Mouse (Mus musculus) liver (tissue): ENCODE data around the gene Card10.
A peak's percentile ranks its signal among the peaks of the same experiment; 100 is the strongest.

Experiments used
- DNase-seq: peaks from one replicate; pipeline ENCODE4 v3.0.0-alpha.2; 2020; ENCODE audit warnings: mixed read lengths

The Card10 gene

DNA sequence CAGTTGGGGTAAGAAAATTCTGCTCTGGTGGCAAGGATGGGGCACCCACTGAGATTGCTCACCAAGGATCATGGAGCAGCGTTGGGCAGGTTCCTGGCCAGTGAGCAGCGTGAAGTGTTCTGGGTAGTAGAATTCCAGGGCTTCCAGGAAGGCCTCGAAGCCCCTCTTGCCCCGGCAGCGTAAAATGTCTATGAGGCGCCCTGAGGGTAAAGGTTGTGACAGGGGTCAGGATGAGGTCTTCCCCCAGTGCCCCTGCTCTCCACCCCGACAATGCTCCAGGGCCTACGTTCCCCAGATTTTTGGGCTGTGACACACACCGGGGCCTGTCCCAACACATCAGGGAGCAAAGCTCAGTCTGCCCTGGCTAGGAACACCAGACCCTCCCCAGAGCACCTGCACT is 1.3 kb downstream of the Card10 start:
- no peak for DNase-seq

DNA sequence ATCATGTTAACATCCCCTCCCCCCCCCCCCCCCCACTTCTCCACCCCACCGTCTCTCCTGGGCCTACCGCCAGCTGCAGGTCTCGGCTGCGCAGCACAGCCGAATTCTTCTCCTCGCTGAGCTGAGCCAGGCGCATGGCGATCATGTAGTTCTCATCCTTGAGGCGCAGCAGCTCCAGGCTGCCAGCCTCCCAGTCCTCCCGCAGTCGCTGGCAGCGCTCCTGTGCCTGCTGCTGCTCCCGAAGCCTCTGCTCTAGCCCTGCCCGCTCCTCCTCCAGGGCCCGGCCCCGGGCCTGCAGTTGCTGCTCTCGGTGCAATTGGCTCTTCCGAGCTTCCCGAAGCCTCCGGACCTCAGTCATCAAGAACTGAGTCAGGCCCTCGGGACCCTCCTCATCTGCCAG is 3.8 kb downstream of the Card10 start:
- no peak for DNase-seq

DNA sequence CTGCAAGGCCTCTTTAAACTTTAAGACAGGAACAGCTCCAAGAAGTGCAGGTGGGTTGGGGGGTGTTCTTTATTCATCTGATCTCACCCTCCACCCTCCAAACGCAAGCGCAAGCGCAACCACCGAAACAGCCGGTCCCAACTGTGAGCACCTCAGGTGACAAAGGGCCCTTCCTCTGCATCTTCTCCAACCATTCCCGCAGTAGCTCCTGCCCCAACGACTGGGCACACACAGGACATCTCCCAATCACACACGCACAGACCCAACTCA is 5.8 kb downstream of the Card10 start:
- DNase-seq = no peak

DNA sequence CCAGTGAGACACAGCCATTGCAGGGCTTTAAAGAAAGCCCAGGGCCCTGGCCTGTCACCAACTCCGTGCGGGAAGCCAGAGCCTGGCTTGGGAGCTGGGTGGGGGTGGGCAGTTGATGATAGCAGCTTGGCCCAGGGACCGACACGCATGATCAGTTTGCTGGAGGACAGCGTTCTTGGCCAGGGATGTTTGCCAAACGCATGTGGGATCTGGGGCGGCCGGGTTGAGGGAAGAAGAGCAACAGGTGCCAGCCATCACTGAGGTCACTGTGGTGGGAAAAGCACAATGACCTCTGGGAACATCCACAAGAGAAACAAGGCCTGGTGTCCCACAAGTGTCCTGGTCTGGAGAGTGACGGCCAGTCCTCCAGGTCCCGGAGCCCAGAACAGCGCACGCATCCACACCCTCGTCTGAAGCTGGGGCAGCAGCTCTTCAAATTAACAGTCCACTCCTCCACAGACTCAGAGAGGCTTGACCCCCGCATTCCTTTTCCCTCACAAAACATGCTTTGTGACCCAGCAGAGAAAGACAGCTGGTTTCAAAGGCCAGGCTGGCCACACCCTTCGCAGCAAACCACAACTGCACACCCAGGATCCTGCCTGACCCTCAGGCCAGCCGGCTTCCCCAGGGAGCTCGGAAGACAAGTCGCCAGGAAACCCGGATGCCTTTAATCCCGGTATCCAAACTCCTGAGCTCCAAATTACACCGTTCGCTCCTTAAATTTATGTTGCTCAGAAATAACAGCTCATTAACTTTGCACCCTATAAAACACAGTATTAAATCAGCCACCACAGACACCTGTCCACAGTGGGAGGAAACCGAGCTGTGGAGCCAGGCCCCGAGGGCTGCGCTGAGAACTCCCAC is 6.4 kb downstream of the Card10 start:
- DNase-seq = no peak

DNA sequence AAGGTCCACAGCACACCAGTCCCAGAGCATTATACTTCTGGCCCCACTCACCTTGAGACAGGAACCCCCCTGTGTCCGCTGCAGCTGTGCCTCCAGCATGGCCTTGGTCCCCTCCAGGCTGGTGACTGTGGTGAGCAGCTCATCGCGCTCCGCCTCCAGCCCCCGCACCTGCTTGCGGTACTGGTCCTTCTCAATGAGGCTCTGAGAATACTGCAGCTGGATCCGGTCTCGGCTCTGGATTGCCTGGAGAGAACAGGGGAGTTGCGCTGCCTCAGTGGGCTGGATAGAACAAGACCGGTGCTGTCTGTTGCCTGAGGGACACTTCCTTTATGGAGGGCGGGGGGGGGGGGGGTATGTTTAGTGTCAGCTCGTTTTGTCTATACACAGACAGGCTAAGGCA is 11.9 kb downstream of the Card10 start:
- DNase-seq = no peak

DNA sequence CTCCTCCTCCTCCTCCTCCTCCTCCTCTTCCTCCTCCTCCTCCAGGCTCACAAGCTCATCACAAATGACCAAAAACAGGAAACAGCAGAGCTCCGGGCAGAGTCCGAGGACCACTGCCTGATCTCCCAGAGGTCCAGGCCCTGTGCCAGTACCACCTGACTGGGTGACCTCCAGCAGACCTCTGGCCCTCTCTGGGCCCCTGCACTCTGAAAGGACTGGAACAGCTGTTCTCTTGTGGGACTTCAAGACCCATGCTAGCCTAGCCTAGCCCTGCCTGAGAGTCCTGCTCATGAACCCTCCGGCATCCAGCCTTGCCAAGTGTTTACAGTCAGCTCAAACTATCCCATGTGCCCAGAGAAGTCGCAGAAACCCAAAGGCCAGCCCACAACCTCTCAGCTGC is 12.4 kb downstream of the Card10 start:
- DNase-seq = peak; percentile 49

DNA sequence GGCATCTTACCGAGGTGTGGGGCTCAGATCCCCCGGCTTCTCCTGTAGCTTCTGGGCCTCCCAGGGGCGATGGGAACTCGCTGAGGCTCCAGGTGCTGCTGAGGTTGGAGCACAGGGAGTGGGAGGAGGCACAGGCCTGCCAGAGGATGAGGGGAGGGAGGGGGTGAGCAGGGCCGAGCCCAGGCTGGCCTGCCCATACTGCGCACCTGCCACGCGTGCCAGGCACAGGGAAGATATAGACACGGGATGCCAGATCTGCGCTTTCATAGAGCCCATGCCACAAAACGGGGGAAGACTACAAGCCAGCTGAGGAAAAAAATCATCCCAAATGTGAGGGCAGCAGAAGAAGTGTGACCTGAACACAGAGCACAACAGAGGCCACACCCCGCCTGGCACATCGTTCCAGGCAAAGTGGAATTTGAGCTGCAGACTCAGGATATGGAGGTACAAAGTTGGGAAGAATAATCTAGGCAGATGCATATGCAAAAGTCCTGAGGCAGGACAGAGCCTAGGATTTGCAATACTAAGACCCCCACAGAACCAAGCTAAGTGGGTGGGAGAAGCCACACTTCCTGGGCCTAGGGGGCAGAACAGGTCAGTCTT is 13.0 kb downstream of the Card10 start:
- no peak for DNase-seq

DNA sequence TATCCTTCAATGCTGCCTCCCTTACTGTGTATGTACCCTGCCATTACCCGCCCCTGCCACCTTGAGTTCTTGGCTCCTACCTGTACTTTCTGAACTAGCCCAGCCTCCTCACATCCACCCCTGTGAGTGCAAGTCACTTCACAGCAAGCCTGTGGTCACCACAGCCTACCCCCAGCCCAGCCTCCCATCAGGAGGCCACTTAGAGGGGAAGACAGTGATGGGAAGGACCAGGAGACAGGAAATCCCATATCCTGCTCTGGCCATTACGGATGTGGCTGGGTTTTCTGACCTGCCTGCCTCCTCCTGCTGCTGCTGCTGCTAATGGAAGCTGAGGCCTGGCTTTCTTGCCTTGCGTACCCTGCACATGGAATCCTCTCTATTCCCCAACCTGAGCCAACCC is 14.8 kb downstream of the Card10 start:
- no peak for DNase-seq

DNA sequence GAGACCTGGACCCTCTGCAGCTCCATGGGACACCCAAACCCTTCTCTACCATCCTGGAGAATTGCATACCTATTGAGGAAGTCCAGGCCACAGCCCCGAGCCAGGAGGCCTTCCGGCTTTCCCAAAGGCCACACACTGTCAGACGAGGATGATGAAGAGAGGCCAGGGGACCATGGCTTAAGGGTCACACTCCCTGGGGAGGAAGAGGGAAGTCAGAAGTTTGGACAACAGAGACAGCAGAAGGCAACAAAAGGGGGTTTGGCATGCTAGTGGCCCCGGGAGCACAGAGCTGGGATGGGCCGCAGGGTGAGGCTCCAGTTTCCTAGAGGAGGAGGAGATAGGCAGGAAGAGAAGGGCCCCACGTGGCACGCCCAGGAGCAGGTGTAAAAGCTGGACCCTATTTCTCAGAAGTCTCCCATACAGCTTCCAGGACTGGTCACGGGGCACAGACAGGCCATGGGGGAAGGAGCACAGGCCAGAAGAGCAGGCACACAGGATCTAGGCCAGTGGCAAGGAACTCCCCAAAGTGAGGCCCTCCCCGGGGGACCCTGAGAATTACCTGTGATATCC is 15.5 kb downstream of the Card10 start:
- DNase-seq = no peak

DNA sequence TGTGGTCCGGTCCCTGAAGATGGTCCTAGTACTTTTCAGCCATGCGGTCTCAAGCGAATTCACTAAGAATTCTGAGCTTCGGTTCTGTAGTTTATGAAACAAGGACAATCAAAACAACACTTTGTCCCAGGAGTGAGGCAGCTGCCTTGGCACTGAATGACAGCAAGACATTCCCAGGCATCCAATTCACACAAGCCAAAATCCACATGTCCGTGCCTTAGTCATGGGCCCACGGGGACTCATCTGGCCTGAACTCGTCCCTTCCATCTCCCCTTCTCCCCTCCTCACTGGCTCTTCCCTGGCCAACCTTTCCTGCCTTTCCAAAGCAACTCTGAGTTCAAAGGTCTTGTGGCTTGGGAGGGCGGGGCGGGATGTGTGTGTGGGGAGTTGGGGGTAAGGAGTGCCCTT is 16.4 kb downstream of the Card10 start:
- no peak for DNase-seq

DNA sequence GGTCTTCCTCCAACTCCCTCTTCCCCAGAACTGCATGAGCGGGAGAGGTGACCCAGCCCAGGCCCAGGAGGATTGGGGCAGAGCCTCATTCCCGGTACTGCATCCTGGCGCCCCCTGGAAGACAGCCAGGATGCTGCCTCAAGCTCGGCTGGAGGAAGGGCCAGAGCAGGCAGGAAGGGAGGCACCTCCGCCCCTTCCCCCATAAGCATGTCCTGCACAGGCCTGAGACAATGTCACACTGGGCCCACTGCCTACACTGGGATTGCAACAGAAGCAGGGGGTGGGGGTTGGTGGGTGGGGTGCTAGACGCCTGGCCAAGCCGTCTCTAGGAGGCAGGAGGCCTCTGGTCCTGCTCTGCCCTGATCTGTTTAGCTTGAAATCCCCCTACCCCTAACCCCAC is 16.9 kb downstream of the Card10 start:
- DNase-seq = peak; percentile 31

DNA sequence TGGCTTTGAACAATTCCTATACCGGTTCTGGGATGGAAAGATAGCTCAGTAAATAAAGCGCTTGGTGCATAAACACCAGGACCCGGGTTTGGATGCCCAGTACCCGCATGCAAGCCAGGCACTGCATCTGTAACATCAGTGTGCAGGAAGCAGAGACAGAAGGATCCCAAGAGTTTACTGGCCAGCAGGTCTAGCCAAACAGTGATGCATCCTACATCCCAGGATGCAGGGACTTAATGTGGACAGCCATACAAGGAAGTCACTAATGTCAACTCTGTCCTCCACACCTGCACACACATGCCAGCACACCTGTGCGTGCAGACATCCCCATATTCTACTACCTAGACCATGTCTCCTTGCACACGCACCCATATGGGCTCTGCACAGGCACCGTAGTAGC is 17.6 kb downstream of the Card10 start:
- no peak for DNase-seq

DNA sequence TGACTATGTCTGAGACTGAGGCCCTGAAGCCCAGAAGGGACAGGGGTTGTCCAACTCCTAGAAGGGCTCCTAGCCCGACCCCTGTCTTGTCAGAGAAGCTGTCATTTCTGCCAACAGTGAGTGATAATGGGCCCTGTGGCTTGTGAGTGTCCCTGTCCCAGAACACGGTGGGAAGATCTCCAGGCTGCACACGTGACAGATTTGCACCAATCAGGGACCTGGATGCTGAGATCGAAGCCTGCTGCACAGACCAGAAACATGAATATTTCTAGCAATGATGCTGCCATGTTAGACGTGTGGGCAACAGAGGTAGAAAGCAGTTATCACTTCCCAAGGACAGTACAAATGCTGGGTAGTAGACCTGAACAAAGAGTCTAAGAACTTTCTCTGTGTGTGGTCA is 18.3 kb downstream of the Card10 start:
- DNase-seq = no peak

DNA sequence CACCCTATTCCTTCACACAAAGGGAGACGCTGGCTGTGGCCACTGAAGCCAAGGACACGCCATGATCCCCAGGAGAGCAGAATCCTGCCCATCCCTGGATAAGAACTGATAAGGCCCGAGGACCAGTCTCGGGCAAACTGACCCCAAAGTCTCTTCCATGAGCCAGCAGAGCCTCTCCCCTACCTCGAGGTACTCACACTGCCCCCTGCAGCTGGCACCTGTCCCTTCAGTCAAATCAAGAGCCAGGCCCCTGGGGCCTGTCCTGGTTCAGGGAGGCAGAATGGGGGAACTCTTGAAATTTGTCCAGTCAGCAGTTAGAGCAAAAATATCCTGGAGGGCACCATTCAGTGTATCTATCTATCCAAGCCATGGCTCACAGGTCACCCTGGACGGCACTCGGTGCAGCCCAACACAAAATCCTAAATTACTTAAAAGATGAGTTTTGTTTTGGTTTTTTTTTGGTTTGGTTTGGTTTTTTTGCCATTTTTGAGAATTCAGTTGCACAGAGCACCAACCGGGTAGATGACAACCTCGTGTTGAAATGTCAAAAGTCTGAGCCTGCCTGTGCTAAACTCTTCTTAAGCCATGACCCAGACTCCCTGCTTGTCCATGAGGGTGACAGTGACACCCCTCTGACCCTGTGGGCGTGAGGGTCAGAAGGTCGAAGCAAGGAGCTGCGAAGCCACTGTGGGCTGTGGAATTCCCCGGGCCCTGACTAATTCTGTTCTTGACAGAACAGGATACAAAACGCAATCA is 20.3 kb downstream of the Card10 start:
- no peak for DNase-seq

DNA sequence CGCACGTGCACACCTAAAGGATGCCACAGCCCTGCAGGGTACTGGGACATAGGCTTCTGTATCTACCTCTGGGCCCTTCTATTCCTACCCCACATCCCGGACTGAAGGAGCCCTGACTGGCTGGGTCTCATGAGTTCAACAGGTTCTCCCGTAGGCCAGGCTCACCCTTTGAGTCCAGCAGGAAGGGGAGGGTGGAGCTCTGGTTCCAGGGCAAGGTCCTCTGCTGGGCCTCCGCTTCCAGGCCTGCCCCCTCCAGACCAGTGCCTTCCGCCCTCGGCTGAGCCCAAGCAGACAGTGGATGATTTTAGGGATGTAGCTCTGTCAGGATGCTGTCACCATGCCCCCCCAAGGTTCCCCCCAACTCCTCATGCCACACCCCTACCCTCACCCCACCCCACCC is 21.9 kb downstream of the Card10 start:
- DNase-seq = no peak

DNA sequence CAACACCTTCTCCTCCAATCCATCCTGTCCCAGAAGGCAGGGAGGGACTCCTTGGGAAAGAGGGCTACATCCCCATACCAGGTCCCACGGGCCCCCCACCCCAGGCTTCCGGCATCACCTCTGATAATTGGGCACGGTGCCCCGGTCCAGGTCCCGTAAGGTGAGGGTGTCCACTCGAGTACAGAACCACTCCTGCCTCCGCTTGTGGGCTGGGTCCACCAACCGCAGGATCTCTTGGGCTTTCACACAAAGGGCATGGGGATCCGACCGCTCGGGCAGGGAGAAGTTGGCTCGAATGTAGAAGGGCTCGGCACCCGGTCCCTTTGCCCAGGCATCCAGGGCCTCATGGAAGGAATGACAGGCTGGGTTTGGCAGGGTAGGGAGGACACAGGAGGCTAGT is 22.5 kb downstream of the Card10 start:
- no peak for DNase-seq

DNA sequence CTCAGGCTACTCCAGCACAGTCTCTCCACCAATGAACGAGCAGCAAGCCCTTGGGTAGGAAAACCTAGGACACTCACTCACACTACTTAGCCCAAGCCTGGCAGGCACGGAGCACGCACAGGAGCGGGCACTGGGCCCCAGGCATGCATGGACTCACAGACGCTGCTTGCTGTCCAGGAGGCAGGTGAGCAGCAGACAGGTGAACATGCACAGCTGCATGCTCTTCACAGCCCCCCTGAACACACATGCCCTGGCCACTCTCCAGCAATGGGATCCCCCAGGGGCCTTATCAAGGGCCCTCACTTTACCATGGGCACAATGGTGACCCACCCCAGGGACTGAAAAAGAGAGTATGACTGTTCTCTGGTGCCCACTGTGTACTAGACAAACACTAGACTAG is 23.2 kb downstream of the Card10 start:
- no peak for DNase-seq

DNA sequence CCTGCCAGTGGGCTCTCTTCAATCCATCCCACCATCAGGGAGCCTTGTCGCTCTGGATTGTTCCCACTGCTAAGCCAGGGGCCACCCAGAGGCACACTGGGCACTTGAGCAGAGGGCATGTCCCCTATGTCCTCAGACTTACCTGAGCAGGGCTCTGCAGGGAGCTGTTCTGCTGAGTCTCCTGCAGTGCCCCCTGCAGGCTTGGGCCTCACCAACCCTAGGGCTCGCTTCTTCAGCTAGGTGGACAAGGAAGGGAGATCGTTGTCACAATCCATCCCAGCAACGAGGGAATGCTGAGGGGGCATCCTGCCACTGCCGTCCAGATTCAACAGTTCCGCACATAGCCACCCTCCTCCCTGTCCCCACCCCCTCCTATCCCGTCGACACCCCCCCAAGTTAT is 23.6 kb downstream of the Card10 start:
- no peak for DNase-seq

DNA sequence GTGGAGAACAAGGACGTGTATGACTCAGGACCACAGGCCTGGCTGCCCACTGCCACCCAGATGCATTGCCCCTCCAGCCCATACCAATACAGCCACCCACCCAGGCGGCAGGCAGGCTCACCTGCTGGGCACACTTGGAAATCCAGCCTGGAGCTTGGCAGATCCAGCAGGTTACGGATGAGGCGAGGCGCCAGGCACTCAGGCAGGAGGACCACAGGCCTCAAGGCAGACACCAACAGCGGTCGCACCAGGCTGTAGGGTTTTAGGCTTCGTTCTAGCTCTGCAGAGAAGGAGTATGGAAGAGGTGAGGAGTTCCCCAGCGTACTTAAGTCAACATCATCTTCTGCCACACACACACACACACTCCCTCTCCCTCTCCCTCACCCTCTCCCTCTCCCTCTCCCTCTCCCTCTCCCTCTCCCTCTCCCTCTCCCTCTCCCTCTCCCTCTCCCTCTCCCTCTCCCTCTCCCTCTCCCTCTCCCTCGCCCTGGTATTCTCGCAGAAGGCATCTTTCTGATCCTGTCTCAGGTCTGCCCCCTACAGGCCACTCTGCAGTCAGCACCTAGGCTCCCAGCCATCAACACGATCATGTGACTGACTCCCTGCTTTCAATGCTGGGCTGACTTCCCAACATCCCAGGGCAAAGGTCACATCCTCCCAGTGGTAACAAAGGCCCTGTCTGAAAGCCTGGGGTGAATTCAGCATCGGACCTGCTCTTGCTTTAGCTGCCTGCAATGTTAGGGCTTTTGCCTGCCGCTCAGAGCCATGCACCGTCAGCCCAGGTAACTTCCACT is 24.6 kb downstream of the Card10 start:
- DNase-seq = peak; percentile 80

DNA sequence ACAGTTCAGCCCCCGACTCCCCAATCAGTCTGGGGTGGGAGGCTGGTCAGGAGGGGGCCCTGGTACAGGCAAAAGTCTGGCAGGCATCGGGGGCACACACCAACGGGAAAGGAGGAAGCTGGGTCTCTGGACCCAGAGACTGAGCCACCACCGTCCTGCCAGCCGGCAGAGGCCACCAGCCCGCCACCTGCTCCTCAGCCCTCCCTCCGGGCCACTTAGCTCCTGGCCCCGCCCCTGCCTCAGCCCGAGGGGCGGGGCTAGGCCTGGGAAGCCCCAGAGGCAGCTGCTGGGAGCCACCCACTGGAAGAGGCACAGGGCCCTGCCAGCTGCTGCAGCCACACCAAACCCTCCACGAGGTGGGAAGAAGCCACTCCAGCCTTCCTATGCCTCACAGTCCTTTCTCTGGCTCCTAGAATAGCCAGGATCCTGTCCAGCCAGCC is 29.5 kb downstream of the Card10 start, which contains the start of gene Mfng:
Gene Mfng (minus strand): TSS at position 186 of the 440 bp plus-strand sequence.
- peak; percentile 85 for DNase-seq

DNA sequence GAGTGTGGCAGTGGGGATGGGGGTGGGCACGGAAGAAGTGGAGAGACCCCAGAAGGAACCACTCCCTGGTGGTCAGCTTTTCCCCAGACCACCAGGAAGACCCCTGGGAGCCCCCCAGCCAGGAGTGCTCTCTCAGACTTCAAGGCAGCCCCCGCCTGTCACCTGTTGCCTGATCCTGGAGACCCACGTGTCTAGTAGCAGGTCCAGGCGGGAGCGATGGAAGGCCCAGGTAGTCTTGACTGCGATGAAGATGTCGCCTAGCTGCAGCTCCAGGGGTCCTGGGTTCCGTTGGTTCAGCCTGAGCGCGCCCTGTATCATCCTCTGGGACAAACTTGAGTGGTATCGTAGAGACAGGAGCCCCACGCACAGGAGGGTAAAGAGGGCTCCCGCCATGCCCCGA is 30.0 kb downstream of the Card10 start:
- no peak for DNase-seq

DNA sequence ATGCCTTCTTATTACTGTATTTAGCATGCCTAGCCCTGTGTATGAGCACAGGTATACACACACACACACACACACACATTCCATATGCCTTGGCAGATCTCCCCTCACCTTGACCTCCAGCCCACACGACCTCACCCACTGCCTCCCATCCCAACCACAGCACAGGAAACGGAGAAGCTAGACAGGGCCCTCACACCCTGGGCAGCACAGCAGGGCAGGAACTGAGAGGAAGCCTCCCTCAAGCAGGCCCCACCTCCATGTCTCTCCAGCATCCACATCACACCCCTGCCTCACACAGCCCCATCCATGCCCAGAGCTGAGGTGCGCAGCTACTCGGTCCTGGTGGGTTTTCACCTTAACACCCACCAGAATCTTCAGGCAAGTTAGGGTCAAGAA is 30.5 kb downstream of the Card10 start:
- DNase-seq = peak; percentile 36
